Mouse (Mus musculus) lung, postnatal 4 days (tissue): ENCODE measurements around the gene Evi5.
A peak's percentile ranks its signal among the peaks of the same experiment; 100 is the strongest.

Source experiments
- DNase-seq, 2 experiments: peaks; one replicate each; pipeline ENCODE4 v3.0.0; 2021

Gene Evi5

GRCm38 (mm10) chr5:107736171-107736570 is 138.7 kb downstream of the Evi5 start:
- DNase-seq: no peak

- no peak for DNase-seq
These were observed 143.1 kb downstream of the Evi5 start for GRCm38 (mm10) chr5:107731844-107732243.

- no peak for DNase-seq
These were observed 143.5 kb downstream of the Evi5 start for GRCm38 (mm10) chr5:107731408-107731807.

GRCm38 (mm10) chr5:107727007-107727402 is 147.9 kb downstream of the Evi5 start:
- no peak for DNase-seq

GRCm38 (mm10) chr5:107726281-107727006 is 148.5 kb downstream of the Evi5 start:
- DNase-seq: peak in 1 of 2 experiments; percentile 25

GRCm38 (mm10) chr5:107725435-107726261 is 149.3 kb downstream of the Evi5 start, which contains the start of gene Gfi1:
TSS of gene Gfi1 (minus strand) at chr5:107726036.
- peak; percentile 46 to 62 for DNase-seq

- peak in 1 of 2 experiments; percentile 26 for DNase-seq
These were observed 150.1 kb downstream of the Evi5 start for GRCm38 (mm10) chr5:107724661-107725434.

GRCm38 (mm10) chr5:107723541-107724511 is 151.1 kb downstream of the Evi5 start:
- peak in 1 of 2 experiments; percentile 31 for DNase-seq

- peak; percentile 41 to 43 for DNase-seq
These were observed 152.0 kb downstream of the Evi5 start for GRCm38 (mm10) chr5:107722661-107723532.

- no peak for DNase-seq
These were observed 153.3 kb downstream of the Evi5 start for GRCm38 (mm10) chr5:107721638-107722011.

GRCm38 (mm10) chr5:107720991-107721637 is 153.8 kb downstream of the Evi5 start:
- peak in 1 of 2 experiments; percentile 26 for DNase-seq

GRCm38 (mm10) chr5:107720511-107720910 is 154.4 kb downstream of the Evi5 start:
- DNase-seq: no peak

GRCm38 (mm10) chr5:107719786-107720185 is 155.1 kb downstream of the Evi5 start:
- DNase-seq: no peak

- no peak for DNase-seq
These were observed 155.7 kb downstream of the Evi5 start for GRCm38 (mm10) chr5:107719209-107719608.

- DNase-seq: no peak
These were observed 157.0 kb downstream of the Evi5 start for GRCm38 (mm10) chr5:107717871-107718361.

GRCm38 (mm10) chr5:107711689-107712088 is 163.2 kb downstream of the Evi5 start:
- DNase-seq: no peak

GRCm38 (mm10) chr5:107708124-107708797 is 166.6 kb downstream of the Evi5 start:
- DNase-seq: no peak

GRCm38 (mm10) chr5:107706262-107706661 is 168.6 kb downstream of the Evi5 start:
- no peak for DNase-seq

GRCm38 (mm10) chr5:107705756-107706155 is 169.2 kb downstream of the Evi5 start:
- peak in 1 of 2 experiments; percentile 36 for DNase-seq
